Mouse (Mus musculus) cerebellum, adult 11-12 months (tissue): ENCODE measurements around the gene Il1rl1.

Experiments
- DNase-seq: peaks from one replicate; pipeline ENCODE4 v3.0.0; 2022

The Il1rl1 gene

GRCm38 (mm10) chr1:40428910-40429675 is at the start of gene Il1rl1:
Il1rl1 (plus strand) TSS chr1:40429570.
- no peak for DNase-seq

GRCm38 (mm10) chr1:40380111-40380510 is 49.3 kb upstream of the Il1rl1 start:
- DNase-seq, result no peak

- no peak for DNase-seq
These were observed 48.4 kb upstream of the Il1rl1 start for GRCm38 (mm10) chr1:40380990-40381389.

- no peak for DNase-seq
These were observed 46.5 kb upstream of the Il1rl1 start for GRCm38 (mm10) chr1:40382841-40383240.

- DNase-seq, result no peak
These were observed 44.3 kb upstream of the Il1rl1 start for GRCm38 (mm10) chr1:40384931-40385545.

- DNase-seq, result no peak
These were observed 38.0 kb upstream of the Il1rl1 start for GRCm38 (mm10) chr1:40391374-40391773.

GRCm38 (mm10) chr1:40392535-40392934 is 36.8 kb upstream of the Il1rl1 start:
- DNase-seq, result no peak

- DNase-seq, result no peak
These were observed 36.2 kb upstream of the Il1rl1 start for GRCm38 (mm10) chr1:40393214-40393613.

GRCm38 (mm10) chr1:40399639-40400038 is 29.7 kb upstream of the Il1rl1 start:
- no peak for DNase-seq

- no peak for DNase-seq
These were observed 24.7 kb upstream of the Il1rl1 start for GRCm38 (mm10) chr1:40404682-40405081.

- no peak for DNase-seq
These were observed 19.5 kb upstream of the Il1rl1 start for GRCm38 (mm10) chr1:40409882-40410281.

GRCm38 (mm10) chr1:40413039-40413438 is 16.3 kb upstream of the Il1rl1 start:
- DNase-seq, result no peak

- no peak for DNase-seq
These were observed 15.1 kb upstream of the Il1rl1 start for GRCm38 (mm10) chr1:40414276-40414675.

GRCm38 (mm10) chr1:40414863-40415656 is 14.3 kb upstream of the Il1rl1 start:
- DNase-seq, result no peak

- no peak for DNase-seq
These were observed 12.3 kb upstream of the Il1rl1 start for GRCm38 (mm10) chr1:40417034-40417433.

- no peak for DNase-seq
These were observed 10.9 kb upstream of the Il1rl1 start for GRCm38 (mm10) chr1:40418512-40418911.

- no peak for DNase-seq
These were observed 5.5 kb upstream of the Il1rl1 start for GRCm38 (mm10) chr1:40423892-40424291.

- no peak for DNase-seq
These were observed 2.1 kb upstream of the Il1rl1 start for GRCm38 (mm10) chr1:40427270-40427669.

- no peak for DNase-seq
These were observed 1.5 kb upstream of the Il1rl1 start for GRCm38 (mm10) chr1:40427901-40428300.

- DNase-seq, result no peak
These were observed 919 bp downstream of the Il1rl1 start for GRCm38 (mm10) chr1:40430143-40430834.

GRCm38 (mm10) chr1:40432169-40432568 is 2.8 kb downstream of the Il1rl1 start:
- no peak for DNase-seq

GRCm38 (mm10) chr1:40435936-40436335 is 6.6 kb downstream of the Il1rl1 start:
- no peak for DNase-seq

GRCm38 (mm10) chr1:40437340-40437739 is 8.0 kb downstream of the Il1rl1 start:
- no peak for DNase-seq
